Mouse (Mus musculus) midbrain, embryonic 12.5 days (tissue): ENCODE measurements around the gene Bdh1. TPM values are rescaled to one million over a fixed set of nuclear protein-coding genes. Genes with fewer than 3 reads are reported as not detected.

Experiments used
- ATAC-seq: fragments of 200-750 bp; cut with Nextera tagmentation; 2 replicates; pipeline ENCODE4 v1.8.0; 2017; ENCODE audit warnings: low read depth, moderate TSS enrichment, moderate library complexity; ENCODE audit not compliant: low FRiP score
- H3K27ac ChIP-seq: fragments of 300-500 bp; sonication (generic); replicated peaks from 2 replicates; pipeline ENCODE4 v1.5.1; 2016; ENCODE audit warnings: mild to moderate bottlenecking
- H3K27me3 ChIP-seq: fragments of 300-500 bp; sonication (generic); 2 replicates; pipeline ENCODE4 v1.6.1; 2016; ENCODE audit warnings: mild to moderate bottlenecking
- H3K36me3 ChIP-seq: fragments of 300-500 bp; sonication (generic); 2 replicates; pipeline ENCODE4 v1.6.1; 2016
- H3K4me1 ChIP-seq: fragments of 300-500 bp; sonication (generic); 2 replicates; pipeline ENCODE4 v1.6.1; 2016
- H3K4me2 ChIP-seq: fragments of 300-500 bp; sonication (generic); replicated peaks from 2 replicates; pipeline ENCODE4 v1.6.1; 2016; ENCODE audit warnings: mild to moderate bottlenecking, moderate library complexity
- H3K4me3 ChIP-seq: fragments of 300-500 bp; sonication (generic); 2 replicates; pipeline ENCODE4 v1.5.1; 2016; ENCODE audit warnings: mild to moderate bottlenecking
- H3K9ac ChIP-seq: fragments of 300-500 bp; sonication (generic); replicated peaks from 2 replicates; pipeline ENCODE4 v1.6.1; 2016; ENCODE audit warnings: mild to moderate bottlenecking, moderate library complexity
- H3K9me3 ChIP-seq: fragments of 300-500 bp; sonication (generic); 2 replicates; pipeline ENCODE4 v1.6.1; 2016; ENCODE audit warnings: mild to moderate bottlenecking
- WGBS: fragments of 180-500 bp; shearing (Covaris S2); methylation state at CpG from one replicate; pipeline ENCODE4 v1.1.7; 2016; 5-methylcytosine and 5-hydroxymethylcytosine counted together
- polyA plus RNA-seq: library from polyadenylated mRNA; unstranded; fragments of >200 nt; fragmentation: Nextera tagmentation; extraction: Ambion mirVana; gene quantifications from 2 replicates; pipeline ENCODE4 v1.2.1, GENCODE M21; 2016

Gene Bdh1
- polyA plus RNA-seq, 1 experiment from 2014 or later, result 36.2 TPM

DNA sequence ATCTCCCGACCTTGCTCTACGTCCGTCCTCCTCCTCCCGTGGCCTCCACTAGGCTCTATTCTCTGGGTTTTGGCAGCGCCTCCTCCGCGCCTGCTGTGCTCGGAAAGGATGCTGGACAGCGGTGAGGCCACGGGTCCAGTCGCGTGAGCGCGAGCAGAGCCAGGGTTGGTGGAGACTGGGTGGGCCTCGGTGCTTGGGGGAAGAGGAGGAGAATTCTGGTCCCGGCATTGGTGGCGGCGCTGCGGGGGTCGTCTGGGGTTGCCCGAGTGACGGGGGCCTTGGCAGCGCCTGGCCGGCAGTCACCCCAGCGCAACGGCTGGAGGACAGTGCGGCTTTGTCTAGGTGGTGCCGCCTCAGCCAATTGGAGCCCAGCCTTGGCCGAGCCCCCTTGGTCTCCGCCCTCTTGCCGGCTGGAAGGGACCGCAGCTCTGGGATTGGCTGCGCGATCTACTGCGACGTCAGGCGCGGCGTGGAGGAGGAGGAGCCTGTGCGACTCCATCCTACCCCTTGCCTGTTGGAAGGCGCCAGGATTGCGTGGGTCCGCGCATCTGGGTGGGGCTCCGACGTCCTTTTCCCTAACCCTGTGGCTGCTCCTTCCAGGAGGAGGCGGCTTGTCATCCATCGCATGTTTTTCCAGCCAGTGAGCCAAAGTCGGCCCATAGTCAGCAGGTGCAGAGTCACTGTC is 7.5 kb downstream of the Bdh1 start:
- Histone ChIP-seq H3K4me1 (peaks cover 22% of the 10 kb centered on the region; the same call in 1 of the 2 replicates), H3K9ac (peak overlapping the region; percentile 80), H3K4me2 (peak overlapping the region; percentile 80), H3K9me3 (no peaks in the 10 kb centered on the region), H3K27ac (peak overlapping the region; percentile 95), H3K27me3 (peaks cover 29% of the 10 kb centered on the region), H3K36me3 (no peaks in the 10 kb centered on the region), H3K4me3 (peak overlapping the region; percentile 66)
- WGBS, result under 1% methylated on average over 49 of the region's 49 CpGs
- peak; percentile 98 for ATAC-seq

DNA sequence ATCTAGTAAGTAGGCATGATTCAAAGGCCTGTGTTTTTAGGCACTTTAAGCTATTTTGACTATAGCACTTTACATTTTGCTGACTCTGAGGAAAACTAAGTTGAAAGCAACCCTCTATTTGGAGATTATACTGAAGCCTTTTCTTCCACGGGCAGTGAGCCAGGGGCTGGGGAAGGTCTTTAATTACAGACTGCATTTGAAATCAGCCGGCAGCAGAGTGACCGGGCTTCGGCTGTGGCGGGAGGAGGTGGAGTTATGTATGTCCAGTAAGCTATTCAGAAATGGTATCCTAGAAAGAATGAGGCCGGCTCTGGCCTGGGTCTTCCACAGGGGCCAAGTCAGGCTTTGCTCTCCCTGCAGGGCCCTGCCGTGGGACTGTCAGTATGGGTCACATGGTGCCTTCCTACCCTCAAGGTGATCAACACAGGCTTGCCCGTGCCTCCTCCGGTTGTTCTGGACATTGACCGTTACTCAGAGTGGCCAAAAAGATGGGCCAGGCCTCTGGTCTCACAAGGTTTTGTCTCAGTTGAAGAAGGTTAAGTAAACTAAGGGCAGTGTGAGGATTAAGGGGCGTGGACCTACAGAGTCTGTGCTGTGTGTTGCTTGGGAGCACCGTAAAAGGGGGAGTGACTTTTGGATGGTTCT is 11.5 kb downstream of the Bdh1 start:
- Histone ChIP-seq H3K27ac (no peak overlapping the region), H3K4me3 (no peak overlapping the region), H3K36me3 (peaks cover 3% of the 10 kb centered on the region), H3K27me3 (peaks cover under 1% of the 10 kb centered on the region), H3K9ac (no peak overlapping the region), H3K4me1 (peaks cover 23% of the 10 kb centered on the region), H3K9me3 (no peaks in the 10 kb centered on the region), H3K4me2 (no peak overlapping the region)
- ATAC-seq, result no peak
- 71% methylated on average over 12 of the region's 12 CpGs for WGBS

DNA sequence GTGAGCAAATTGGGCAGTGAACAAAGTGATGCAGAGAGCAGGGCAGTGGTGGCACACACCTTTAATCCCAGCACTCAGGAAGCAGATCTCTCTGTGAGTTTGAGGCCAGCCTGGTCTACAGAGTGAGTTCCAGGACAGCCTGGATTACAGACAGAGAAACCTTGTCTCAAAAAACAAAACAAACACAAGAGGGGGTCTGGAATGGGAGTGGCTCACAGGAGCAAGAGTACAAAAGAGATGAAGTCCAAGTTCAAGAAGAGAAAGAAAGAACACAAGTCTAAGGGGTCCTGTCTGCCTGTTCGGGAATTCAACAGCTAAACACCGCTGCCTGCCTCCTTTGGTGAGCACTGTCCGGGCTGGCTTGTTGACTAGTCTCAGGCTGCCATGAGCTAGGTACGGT is 13.1 kb downstream of the Bdh1 start:
- no peak overlapping the region for H3K4me2 ChIP-seq
- H3K4me3 ChIP-seq, result no peak overlapping the region
- H3K27me3 ChIP-seq, result no peaks in the 10 kb centered on the region; the same call in 1 of the 2 replicates
- WGBS, result 68% methylated on average over 4 of the region's 4 CpGs
- H3K4me1 ChIP-seq, result peaks cover 23% of the 10 kb centered on the region
- no peak for ATAC-seq
- no peak overlapping the region for H3K9ac ChIP-seq
- H3K9me3 ChIP-seq, result no peaks in the 10 kb centered on the region
- peaks cover 17% of the 10 kb centered on the region for H3K36me3 ChIP-seq
- no peak overlapping the region for H3K27ac ChIP-seq

DNA sequence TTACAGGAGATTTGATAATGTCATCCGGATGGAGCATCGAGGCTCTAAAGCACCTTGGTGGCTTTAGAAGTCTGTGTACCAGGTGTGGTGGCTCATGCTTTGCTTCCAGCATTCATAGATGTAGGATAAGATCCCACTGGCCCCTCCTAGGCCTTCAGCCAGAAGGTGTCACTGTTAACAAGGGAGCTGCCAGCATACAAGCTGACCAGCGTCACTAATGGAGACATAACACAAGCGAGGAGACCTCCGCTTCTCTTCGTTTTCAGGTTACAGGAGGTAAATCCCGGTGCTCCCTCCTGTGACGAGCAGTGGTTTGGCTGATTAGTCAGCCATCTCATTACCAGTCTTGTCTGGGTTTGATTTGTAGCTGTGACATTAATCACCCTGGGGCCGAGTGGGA is 14.0 kb downstream of the Bdh1 start:
- no peak overlapping the region for H3K4me2 ChIP-seq
- H3K4me3 ChIP-seq, result no peak overlapping the region
- ATAC-seq, result no peak
- H3K9ac ChIP-seq, result no peak overlapping the region
- peaks cover 18% of the 10 kb centered on the region for H3K36me3 ChIP-seq
- H3K27me3 ChIP-seq, result no peaks in the 10 kb centered on the region; the same call in 1 of the 2 replicates
- 55% methylated on average over 9 of the region's 9 CpGs for WGBS
- no peaks in the 10 kb centered on the region for H3K9me3 ChIP-seq
- H3K27ac ChIP-seq, result no peak overlapping the region
- H3K4me1 ChIP-seq, result peaks cover 23% of the 10 kb centered on the region

DNA sequence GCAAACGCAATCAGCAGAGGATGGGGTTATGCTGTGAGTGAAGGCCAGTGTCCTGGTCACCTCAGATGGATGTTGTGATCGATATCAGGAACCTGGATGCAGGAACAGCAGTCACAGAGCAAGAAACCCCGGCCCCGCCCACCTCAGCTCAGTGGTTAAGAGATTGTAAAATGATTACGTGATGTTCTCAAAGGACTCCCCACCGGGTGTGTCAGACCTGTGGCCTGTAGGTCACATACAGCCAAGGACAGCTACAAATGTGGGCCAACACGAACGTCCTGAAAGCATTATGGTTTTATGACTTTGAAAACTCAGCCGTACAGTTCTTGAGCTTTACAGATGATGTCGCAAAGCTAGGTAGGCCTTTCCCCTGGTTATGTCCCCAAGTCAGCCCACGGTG is 15.3 kb downstream of the Bdh1 start:
- 87% methylated on average over 11 of the region's 11 CpGs for WGBS
- no peak for ATAC-seq
- H3K27ac ChIP-seq, result no peak overlapping the region
- no peaks in the 10 kb centered on the region for H3K9me3 ChIP-seq
- H3K27me3 ChIP-seq, result no peaks in the 10 kb centered on the region
- H3K9ac ChIP-seq, result no peak overlapping the region
- H3K4me2 ChIP-seq, result no peak overlapping the region
- H3K4me3 ChIP-seq, result no peak overlapping the region
- H3K4me1 ChIP-seq, result peaks cover 23% of the 10 kb centered on the region
- H3K36me3 ChIP-seq, result peaks cover 18% of the 10 kb centered on the region

DNA sequence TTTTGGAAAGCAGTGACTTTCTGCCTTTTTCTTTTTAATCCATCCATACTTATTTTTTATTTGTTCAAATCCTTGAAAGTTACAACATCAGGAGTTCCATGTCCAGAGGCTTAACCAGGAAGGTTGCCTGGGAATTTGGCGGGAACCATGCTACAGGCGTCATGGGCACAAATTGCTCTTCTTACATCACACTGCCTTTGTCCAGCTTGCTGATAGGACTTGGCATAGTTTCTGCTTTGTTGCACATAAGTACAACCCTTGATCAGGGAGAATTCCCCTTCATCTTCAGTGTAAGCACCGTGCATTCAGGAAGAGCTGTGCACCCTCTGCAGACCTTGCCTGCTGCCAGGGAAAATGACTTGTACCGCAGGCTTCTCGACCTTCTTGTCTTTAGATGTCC is 17.4 kb downstream of the Bdh1 start:
- Histone ChIP-seq H3K9me3 (no peaks in the 10 kb centered on the region), H3K36me3 (peaks cover 18% of the 10 kb centered on the region), H3K27ac (no peak overlapping the region), H3K9ac (no peak overlapping the region), H3K4me1 (peaks cover 7% of the 10 kb centered on the region; the same call in 1 of the 2 replicates), H3K4me3 (no peak overlapping the region), H3K27me3 (no peaks in the 10 kb centered on the region), H3K4me2 (no peak overlapping the region)
- ATAC-seq, result no peak
- 94% methylated on average over 5 of the region's 5 CpGs for WGBS

DNA sequence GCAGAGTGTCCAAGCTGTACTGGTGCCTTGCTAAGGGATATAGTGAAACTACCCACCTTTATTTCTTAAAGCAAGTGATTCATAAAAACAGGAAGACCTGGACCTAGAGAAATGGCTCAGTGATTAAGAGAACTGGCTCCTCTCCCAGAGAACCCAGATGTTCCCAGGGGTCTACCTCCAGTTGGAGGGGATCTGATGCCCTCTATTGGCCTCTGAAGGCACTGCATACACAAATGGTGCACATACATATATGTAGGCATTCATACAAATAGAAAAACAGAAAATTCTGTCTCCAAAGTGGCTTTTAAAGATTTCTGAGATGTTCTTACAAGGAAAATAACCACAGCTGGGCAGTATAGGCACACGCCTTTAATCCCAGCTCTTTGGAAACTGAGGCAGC is 18.0 kb downstream of the Bdh1 start:
- no peaks in the 10 kb centered on the region for H3K27me3 ChIP-seq
- peaks cover 3% of the 10 kb centered on the region; the same call in 1 of the 2 replicates for H3K4me1 ChIP-seq
- WGBS, result 97% methylated on average over 1 of the region's 1 CpGs
- H3K27ac ChIP-seq, result no peak overlapping the region
- H3K4me2 ChIP-seq, result no peak overlapping the region
- H3K36me3 ChIP-seq, result peaks cover 18% of the 10 kb centered on the region
- H3K4me3 ChIP-seq, result no peak overlapping the region
- ATAC-seq, result no peak
- H3K9me3 ChIP-seq, result no peaks in the 10 kb centered on the region
- no peak overlapping the region for H3K9ac ChIP-seq

DNA sequence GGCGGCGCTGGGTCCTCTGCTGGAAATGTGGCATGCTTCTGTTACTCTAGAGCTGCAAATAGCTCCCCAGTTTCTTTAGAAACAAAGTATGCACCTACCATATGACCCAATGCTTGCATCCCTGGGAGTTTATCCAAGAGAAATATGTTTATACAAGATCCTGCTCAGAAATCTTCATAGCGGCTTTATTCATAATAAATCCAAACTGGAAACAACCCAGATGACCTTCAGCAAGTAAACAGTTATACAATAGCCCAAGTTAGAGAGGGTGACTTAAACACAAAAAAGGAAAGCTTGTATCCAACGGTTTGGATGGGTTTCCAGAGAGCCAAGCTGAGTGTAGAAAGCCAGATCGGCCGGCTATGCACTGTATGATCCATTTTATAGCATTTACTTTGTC is 22.4 kb downstream of the Bdh1 start:
- H3K4me3 ChIP-seq, result no peak overlapping the region

DNA sequence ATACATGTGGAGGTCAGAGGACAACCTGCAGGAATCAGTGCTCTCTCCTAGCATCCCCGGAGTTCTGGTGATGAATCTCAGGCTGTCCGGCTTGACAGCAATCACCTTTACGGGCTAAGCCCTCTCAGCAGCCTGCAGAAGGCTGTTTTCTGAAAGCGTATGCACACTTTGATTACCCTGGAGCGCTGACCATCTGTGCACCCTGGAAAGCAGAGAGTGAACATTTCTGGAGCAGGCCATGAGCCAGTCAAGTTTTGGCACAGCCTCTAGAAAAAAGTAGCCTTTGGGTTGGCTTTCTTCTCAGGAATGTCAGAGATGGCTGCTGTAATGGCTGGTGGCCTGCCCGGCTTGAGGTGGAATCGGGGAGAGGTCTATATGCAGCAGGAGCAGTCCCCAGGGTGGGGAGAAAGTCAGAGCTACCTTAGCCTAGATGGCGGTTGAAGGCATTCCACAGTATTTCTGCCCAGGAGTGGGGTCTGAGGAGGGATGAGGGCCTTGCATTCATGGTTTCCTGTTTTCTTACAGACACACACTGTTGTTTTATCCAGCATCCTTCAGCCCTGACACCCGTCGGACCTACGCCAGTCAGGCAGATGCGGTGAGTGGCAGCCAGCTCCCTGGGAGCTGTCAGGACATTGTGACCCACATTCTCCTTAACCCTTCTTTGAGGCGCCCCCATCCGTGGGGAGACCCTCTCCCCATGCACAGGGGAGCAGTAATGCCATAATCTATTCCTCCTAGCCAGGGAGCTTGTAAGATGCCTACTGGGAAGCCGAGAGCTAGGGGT is 24.2 kb downstream of the Bdh1 start:
- Histone ChIP-seq H3K9me3 (no peaks in the 10 kb centered on the region), H3K27ac (no peak overlapping the region), H3K4me1 (no peaks in the 10 kb centered on the region), H3K9ac (no peak overlapping the region), H3K27me3 (no peaks in the 10 kb centered on the region), H3K4me2 (no peak overlapping the region), H3K4me3 (no peak overlapping the region), H3K36me3 (peaks cover 4% of the 10 kb centered on the region; the same call in 1 of the 2 replicates)
- 82% methylated on average over 15 of the region's 15 CpGs for WGBS
- no peak for ATAC-seq

More for the DNA sequence above, 22.4 kb downstream of the Bdh1 start:
- no peak for ATAC-seq
- H3K4me1 ChIP-seq, result no peaks in the 10 kb centered on the region
- no peak overlapping the region for H3K4me2 ChIP-seq
- H3K36me3 ChIP-seq, result peaks cover 11% of the 10 kb centered on the region
- H3K9me3 ChIP-seq, result no peaks in the 10 kb centered on the region
- H3K27ac ChIP-seq, result no peak overlapping the region
- no peaks in the 10 kb centered on the region for H3K27me3 ChIP-seq
- no peak overlapping the region for H3K9ac ChIP-seq
- WGBS, result 93% methylated on average over 6 of the region's 6 CpGs

DNA sequence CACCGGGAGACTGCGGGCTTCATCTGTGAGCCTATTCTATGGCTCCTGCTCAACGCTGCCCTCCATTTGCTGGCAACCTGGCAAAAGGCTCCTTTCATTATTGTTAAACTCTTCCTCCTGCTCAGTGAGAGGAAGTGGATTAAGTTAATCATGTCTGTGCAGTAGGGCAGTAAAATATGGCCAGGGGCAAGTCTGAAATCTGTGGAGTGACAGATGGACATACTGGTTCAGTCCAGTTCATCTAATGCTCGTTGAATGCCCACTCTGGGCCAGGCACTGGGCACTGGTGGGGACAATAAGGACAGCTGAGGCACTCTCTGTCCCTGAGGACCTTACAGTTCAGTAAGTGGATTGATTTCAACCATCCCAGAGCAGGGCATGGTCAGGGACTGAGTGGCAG is 27.9 kb downstream of the Bdh1 start:
- Histone ChIP-seq H3K36me3 (peaks cover 4% of the 10 kb centered on the region; the same call in 1 of the 2 replicates), H3K27me3 (no peaks in the 10 kb centered on the region), H3K4me1 (no peaks in the 10 kb centered on the region), H3K4me2 (no peak overlapping the region), H3K4me3 (no peak overlapping the region), H3K27ac (no peak overlapping the region), H3K9ac (no peak overlapping the region), H3K9me3 (no peaks in the 10 kb centered on the region)
- WGBS, result 70% methylated on average over 4 of the region's 4 CpGs
- ATAC-seq, result no peak

DNA sequence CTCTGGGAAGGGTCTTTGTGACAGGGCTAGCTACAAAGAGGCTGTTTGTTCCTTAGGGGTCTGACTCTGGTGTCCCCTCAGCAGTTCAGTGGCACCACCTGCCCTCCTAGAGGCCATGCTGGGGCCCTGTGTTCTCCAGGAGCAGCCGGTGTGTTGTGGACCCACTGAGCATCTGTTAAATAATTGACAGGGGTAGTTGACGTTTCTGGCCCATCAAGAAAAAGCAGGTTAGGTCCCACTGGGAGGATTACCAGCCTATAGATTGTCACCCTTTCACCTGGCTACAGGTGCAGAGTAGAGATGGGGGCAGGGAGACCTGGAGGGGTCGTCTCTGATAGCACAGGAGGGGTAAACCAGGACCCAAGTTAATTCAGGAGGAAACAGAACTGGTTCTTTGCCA is 29.2 kb downstream of the Bdh1 start:
- ATAC-seq, result no peak
- 65% methylated on average over 3 of the region's 3 CpGs for WGBS
- no peaks in the 10 kb centered on the region for H3K9me3 ChIP-seq
- no peaks in the 10 kb centered on the region for H3K4me1 ChIP-seq
- H3K36me3 ChIP-seq, result peaks cover 4% of the 10 kb centered on the region; the same call in 1 of the 2 replicates
- no peak overlapping the region for H3K9ac ChIP-seq
- no peaks in the 10 kb centered on the region for H3K27me3 ChIP-seq
- H3K4me2 ChIP-seq, result no peak overlapping the region
- H3K27ac ChIP-seq, result no peak overlapping the region
- no peak overlapping the region for H3K4me3 ChIP-seq

DNA sequence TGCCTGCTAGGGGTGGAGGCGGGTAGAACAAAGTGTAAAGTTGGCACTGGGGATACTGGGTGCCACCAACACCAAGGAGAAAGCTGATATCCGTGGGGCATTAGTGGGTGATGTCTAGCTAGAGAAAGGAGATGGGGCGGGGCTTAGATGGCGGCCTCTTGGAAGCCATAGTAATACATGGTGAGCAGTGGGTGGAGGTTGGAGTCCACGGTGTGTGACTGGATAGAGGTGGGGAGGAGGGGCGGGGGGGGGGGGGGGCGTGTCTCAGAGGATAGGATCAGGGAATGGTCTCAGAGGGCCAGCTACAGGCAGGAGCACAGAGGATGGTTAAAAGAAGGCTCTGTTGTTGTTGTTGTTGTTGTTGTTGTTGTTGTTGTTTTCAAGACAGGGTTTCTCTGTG is 30.4 kb downstream of the Bdh1 start:
- Histone ChIP-seq H3K27ac (no peak overlapping the region), H3K9me3 (no peaks in the 10 kb centered on the region), H3K4me1 (no peaks in the 10 kb centered on the region), H3K4me2 (no peak overlapping the region), H3K4me3 (no peak overlapping the region), H3K9ac (no peak overlapping the region), H3K27me3 (no peaks in the 10 kb centered on the region), H3K36me3 (peaks cover 3% of the 10 kb centered on the region; the same call in 1 of the 2 replicates)
- no peak for ATAC-seq
- WGBS, result 76% methylated on average over 5 of the region's 7 CpGs
